Mouse (Mus musculus): Measurements from ENCODE around the gene Unc50. TPM values are rescaled to one million over a fixed set of nuclear protein-coding genes. Genes with fewer than 3 reads are reported as not detected.

The Unc50 gene
- polyA plus RNA-seq, 1 experiment from 2014 or later, result 144 TPM

GRCm38 (mm10) chr1:37471179-37472148 is 41.5 kb downstream of the Unc50 start:
- H3K36me3 ChIP-seq (ENCODE audit: insufficient read depth, low read length), result no peaks in the 10 kb centered on the region
- 0 out of 2 replicates have a peak, but pooled peaks cover 3% of the 10 kb centered on the region for H3K4me1 ChIP-seq (ENCODE audit: insufficient read depth, low read length)
- no peak overlapping the region for H3K27ac ChIP-seq (ENCODE audit: low read length)
- H3K27me3 ChIP-seq (ENCODE audit: insufficient read depth, low read length), result no peaks in the 10 kb centered on the region
- H3K9me3 ChIP-seq (ENCODE audit: low read length), result no peaks in the 10 kb centered on the region
- no peak overlapping the region for H3K9ac ChIP-seq (replicated peaks; ENCODE audit: low read length)
- H3K4me3 ChIP-seq (ENCODE audit: low read length), result no peak overlapping the region
- H3K4me2 ChIP-seq (replicated peaks; ENCODE audit: low read depth, low read length), result no peak overlapping the region
- WGBS, result 82% methylated on average over 6 of the region's 6 CpGs
- no peak for ATAC-seq (ENCODE audit: low FRiP score, low TSS enrichment)

GRCm38 (mm10) chr1:37473251-37473650 is 43.3 kb downstream of the Unc50 start:
- no peaks in the 10 kb centered on the region for H3K9me3 ChIP-seq (ENCODE audit: low read length)
- H3K4me3 ChIP-seq (ENCODE audit: low read length), result no peak overlapping the region
- ATAC-seq (ENCODE audit: low FRiP score, low TSS enrichment), result no peak
- 0 out of 2 replicates have a peak, but pooled peaks cover 3% of the 10 kb centered on the region for H3K4me1 ChIP-seq (ENCODE audit: insufficient read depth, low read length)
- no peak overlapping the region for H3K27ac ChIP-seq (ENCODE audit: low read length)
- H3K4me2 ChIP-seq (replicated peaks; ENCODE audit: low read depth, low read length), result no peak overlapping the region
- H3K36me3 ChIP-seq (ENCODE audit: insufficient read depth, low read length), result no peaks in the 10 kb centered on the region
- H3K27me3 ChIP-seq (ENCODE audit: insufficient read depth, low read length), result no peaks in the 10 kb centered on the region
- H3K9ac ChIP-seq (replicated peaks; ENCODE audit: low read length), result no peak overlapping the region
- WGBS, result 83% methylated on average over 10 of the region's 10 CpGs

- H3K27ac ChIP-seq (ENCODE audit: low read length), result no peak overlapping the region
- WGBS, result 72% methylated on average over 8 of the region's 8 CpGs
- no peak overlapping the region for H3K9ac ChIP-seq (replicated peaks; ENCODE audit: low read length)
- no peak overlapping the region for H3K4me2 ChIP-seq (replicated peaks; ENCODE audit: low read depth, low read length)
- H3K9me3 ChIP-seq (ENCODE audit: low read length), result no peaks in the 10 kb centered on the region
- H3K4me1 ChIP-seq (ENCODE audit: insufficient read depth, low read length), result 0 out of 2 replicates have a peak, but pooled peaks cover 3% of the 10 kb centered on the region
- no peaks in the 10 kb centered on the region for H3K27me3 ChIP-seq (ENCODE audit: insufficient read depth, low read length)
- H3K4me3 ChIP-seq (ENCODE audit: low read length), result no peak overlapping the region
- no peaks in the 10 kb centered on the region for H3K36me3 ChIP-seq (ENCODE audit: insufficient read depth, low read length)
- ATAC-seq (ENCODE audit: low FRiP score, low TSS enrichment), result no peak
These were observed 44.1 kb downstream of the Unc50 start for GRCm38 (mm10) chr1:37474046-37474445.

GRCm38 (mm10) chr1:37474634-37475190 is 44.8 kb downstream of the Unc50 start:
- Histone ChIP-seq H3K36me3 (ENCODE audit: insufficient read depth, low read length) (no peaks in the 10 kb centered on the region), H3K9me3 (ENCODE audit: low read length) (no peaks in the 10 kb centered on the region), H3K27me3 (ENCODE audit: insufficient read depth, low read length) (no peaks in the 10 kb centered on the region), H3K9ac (replicated peaks; ENCODE audit: low read length) (no peak overlapping the region), H3K4me3 (ENCODE audit: low read length) (no peak overlapping the region), H3K4me1 (ENCODE audit: insufficient read depth, low read length) (0 out of 2 replicates have a peak, but pooled peaks cover 3% of the 10 kb centered on the region), H3K27ac (ENCODE audit: low read length) (no peak overlapping the region), H3K4me2 (replicated peaks; ENCODE audit: low read depth, low read length) (no peak overlapping the region)
- WGBS, result 81% methylated on average over 6 of the region's 6 CpGs
- no peak for ATAC-seq (ENCODE audit: low FRiP score, low TSS enrichment)

- Histone ChIP-seq H3K27me3 (ENCODE audit: insufficient read depth, low read length) (no peaks in the 10 kb centered on the region), H3K27ac (ENCODE audit: low read length) (no peak overlapping the region), H3K36me3 (ENCODE audit: insufficient read depth, low read length) (no peaks in the 10 kb centered on the region), H3K9ac (replicated peaks; ENCODE audit: low read length) (no peak overlapping the region), H3K4me1 (ENCODE audit: insufficient read depth, low read length) (0 out of 2 replicates have a peak, but pooled peaks cover 3% of the 10 kb centered on the region), H3K4me3 (ENCODE audit: low read length) (no peak overlapping the region), H3K4me2 (replicated peaks; ENCODE audit: low read depth, low read length) (no peak overlapping the region), H3K9me3 (ENCODE audit: low read length) (no peaks in the 10 kb centered on the region)
- 88% methylated on average over 3 of the region's 3 CpGs for WGBS
- no peak for ATAC-seq (ENCODE audit: low FRiP score, low TSS enrichment)
These were observed 45.4 kb downstream of the Unc50 start for GRCm38 (mm10) chr1:37475312-37475711.

- Histone ChIP-seq H3K27ac (ENCODE audit: low read length) (no peak overlapping the region), H3K4me2 (replicated peaks; ENCODE audit: low read depth, low read length) (no peak overlapping the region), H3K9ac (replicated peaks; ENCODE audit: low read length) (no peak overlapping the region), H3K36me3 (ENCODE audit: insufficient read depth, low read length) (no peaks in the 10 kb centered on the region), H3K27me3 (ENCODE audit: insufficient read depth, low read length) (no peaks in the 10 kb centered on the region), H3K4me3 (ENCODE audit: low read length) (no peak overlapping the region), H3K4me1 (ENCODE audit: insufficient read depth, low read length) (0 out of 2 replicates have a peak, but pooled peaks cover 3% of the 10 kb centered on the region), H3K9me3 (ENCODE audit: low read length) (no peaks in the 10 kb centered on the region)
- WGBS, result 86% methylated on average over 5 of the region's 5 CpGs
- ATAC-seq (ENCODE audit: low FRiP score, low TSS enrichment), result no peak
These were observed 47.3 kb downstream of the Unc50 start for GRCm38 (mm10) chr1:37477250-37477649.

- Histone ChIP-seq H3K4me3 (ENCODE audit: low read length) (no peak overlapping the region), H3K27me3 (ENCODE audit: insufficient read depth, low read length) (no peaks in the 10 kb centered on the region), H3K4me2 (replicated peaks; ENCODE audit: low read depth, low read length) (no peak overlapping the region), H3K4me1 (ENCODE audit: insufficient read depth, low read length) (0 out of 2 replicates have a peak, but pooled peaks cover 3% of the 10 kb centered on the region), H3K36me3 (ENCODE audit: insufficient read depth, low read length) (no peaks in the 10 kb centered on the region), H3K9ac (replicated peaks; ENCODE audit: low read length) (no peak overlapping the region), H3K27ac (ENCODE audit: low read length) (no peak overlapping the region), H3K9me3 (ENCODE audit: low read length) (0 out of 2 replicates have a peak, but pooled peaks cover 2% of the 10 kb centered on the region)
- no peak for ATAC-seq (ENCODE audit: low FRiP score, low TSS enrichment)
- WGBS, result 58% methylated on average over 5 of the region's 5 CpGs
These were observed 48.0 kb downstream of the Unc50 start for GRCm38 (mm10) chr1:37477928-37478327.

GRCm38 (mm10) chr1:37478416-37478815 is 48.5 kb downstream of the Unc50 start:
- no peaks in the 10 kb centered on the region for H3K27me3 ChIP-seq (ENCODE audit: insufficient read depth, low read length)
- H3K4me3 ChIP-seq (ENCODE audit: low read length), result no peak overlapping the region
- H3K27ac ChIP-seq (ENCODE audit: low read length), result no peak overlapping the region
- 0 out of 2 replicates have a peak, but pooled peaks cover 3% of the 10 kb centered on the region for H3K4me1 ChIP-seq (ENCODE audit: insufficient read depth, low read length)
- no peaks in the 10 kb centered on the region for H3K36me3 ChIP-seq (ENCODE audit: insufficient read depth, low read length)
- H3K9ac ChIP-seq (replicated peaks; ENCODE audit: low read length), result no peak overlapping the region
- H3K9me3 ChIP-seq (ENCODE audit: low read length), result 0 out of 2 replicates have a peak, but pooled peaks cover 2% of the 10 kb centered on the region
- H3K4me2 ChIP-seq (replicated peaks; ENCODE audit: low read depth, low read length), result no peak overlapping the region
- 78% methylated on average over 7 of the region's 7 CpGs for WGBS
- no peak for ATAC-seq (ENCODE audit: low FRiP score, low TSS enrichment)

- Histone ChIP-seq H3K9ac (replicated peaks; ENCODE audit: low read length) (no peak overlapping the region), H3K9me3 (ENCODE audit: low read length) (0 out of 2 replicates have a peak, but pooled peaks cover 2% of the 10 kb centered on the region), H3K4me2 (replicated peaks; ENCODE audit: low read depth, low read length) (no peak overlapping the region), H3K4me1 (ENCODE audit: insufficient read depth, low read length) (0 out of 2 replicates have a peak, but pooled peaks cover 3% of the 10 kb centered on the region), H3K36me3 (ENCODE audit: insufficient read depth, low read length) (no peaks in the 10 kb centered on the region), H3K27me3 (ENCODE audit: insufficient read depth, low read length) (no peaks in the 10 kb centered on the region), H3K4me3 (ENCODE audit: low read length) (no peak overlapping the region), H3K27ac (ENCODE audit: low read length) (no peak overlapping the region)
- WGBS, result 72% methylated on average over 9 of the region's 9 CpGs
- ATAC-seq (ENCODE audit: low FRiP score, low TSS enrichment), result no peak
These were observed 49.1 kb downstream of the Unc50 start for GRCm38 (mm10) chr1:37479074-37479473.

Measured in kidney, embryonic 16.5 days (tissue).